Mouse (Mus musculus) hindbrain, embryonic 12.5 days (tissue): ENCODE results near the gene Etnk1. TPM values are rescaled to one million over a fixed set of nuclear protein-coding genes. Genes with fewer than 3 reads are reported as not detected.

Source experiments
- ATAC-seq: fragments of 200-750 bp; cut with Nextera tagmentation; 2 replicates; pipeline ENCODE4 v1.8.0; 2017; ENCODE audit warnings: moderate TSS enrichment; ENCODE audit not compliant: low FRiP score
- H3K27ac ChIP-seq: fragments of 300-500 bp; sonication (generic); 2 replicates; pipeline ENCODE4 v1.5.1; 2016; ENCODE audit warnings: mild to moderate bottlenecking
- H3K27me3 ChIP-seq: fragments of 300-500 bp; sonication (generic); 2 replicates; pipeline ENCODE4 v1.6.1; 2016; ENCODE audit warnings: mild to moderate bottlenecking
- H3K36me3 ChIP-seq: fragments of 300-500 bp; sonication (generic); 2 replicates; pipeline ENCODE4 v1.6.1; 2016; ENCODE audit warnings: mild to moderate bottlenecking
- H3K4me1 ChIP-seq: fragments of 300-500 bp; sonication (generic); 2 replicates; pipeline ENCODE4 v1.6.1; 2016
- H3K4me2 ChIP-seq: fragments of 300-500 bp; sonication (generic); replicated peaks from 2 replicates; pipeline ENCODE4 v1.6.1; 2016; ENCODE audit warnings: mild to moderate bottlenecking
- H3K4me3 ChIP-seq: fragments of 300-500 bp; sonication (generic); 2 replicates; pipeline ENCODE4 v1.5.1; 2016; ENCODE audit warnings: mild to moderate bottlenecking
- H3K9ac ChIP-seq: fragments of 300-500 bp; sonication (generic); 2 replicates; pipeline ENCODE4 v1.6.1; 2016; ENCODE audit warnings: mild to moderate bottlenecking, moderate library complexity
- H3K9me3 ChIP-seq: fragments of 300-500 bp; sonication (generic); replicated peaks from 2 replicates; pipeline ENCODE4 v1.6.1; 2016; ENCODE audit warnings: mild to moderate bottlenecking
- WGBS: fragments of 180-500 bp; shearing (Covaris S2); methylation state at CpG from one replicate; pipeline ENCODE4 v1.1.7; 2016; 5-methylcytosine and 5-hydroxymethylcytosine counted together
- polyA plus RNA-seq: library from polyadenylated mRNA; unstranded; fragments of >200 nt; fragmentation: Nextera tagmentation; extraction: Ambion mirVana; gene quantifications from 2 replicates; pipeline ENCODE4 v1.2.1, GENCODE M21; 2016

Gene Etnk1
- polyA plus RNA-seq, 1 experiment from 2014 or later: 45.9 TPM

- Histone ChIP-seq H3K4me2 (no peak overlapping the region), H3K4me1 (no peaks in the 10 kb centered on the region), H3K9me3 (no peaks in the 10 kb centered on the region), H3K27me3 (no peaks in the 10 kb centered on the region), H3K9ac (no peak overlapping the region), H3K27ac (no peak overlapping the region), H3K4me3 (no peak overlapping the region), H3K36me3 (no peaks in the 10 kb centered on the region)
- WGBS: 89% methylated on average over 11 of the region's 11 CpGs
- ATAC-seq: no peak
These were observed 65.7 kb downstream of the Etnk1 start for GRCm38 (mm10) chr6:143232718-143233117.

GRCm38 (mm10) chr6:143234868-143235267 is 67.8 kb downstream of the Etnk1 start:
- Histone ChIP-seq H3K36me3 (no peaks in the 10 kb centered on the region), H3K27me3 (no peaks in the 10 kb centered on the region), H3K4me3 (no peak overlapping the region), H3K4me1 (no peaks in the 10 kb centered on the region), H3K4me2 (no peak overlapping the region), H3K9ac (no peak overlapping the region), H3K9me3 (no peaks in the 10 kb centered on the region), H3K27ac (no peak overlapping the region)
- WGBS: 82% methylated on average over 8 of the region's 8 CpGs
- ATAC-seq: no peak

GRCm38 (mm10) chr6:143239362-143240074 is 72.5 kb downstream of the Etnk1 start:
- H3K4me1 ChIP-seq: no peaks in the 10 kb centered on the region
- H3K27me3 ChIP-seq: no peaks in the 10 kb centered on the region
- H3K27ac ChIP-seq: no peak overlapping the region
- no peak overlapping the region for H3K4me2 ChIP-seq
- no peaks in the 10 kb centered on the region for H3K9me3 ChIP-seq
- no peak overlapping the region for H3K4me3 ChIP-seq
- H3K9ac ChIP-seq: no peak overlapping the region
- H3K36me3 ChIP-seq: no peaks in the 10 kb centered on the region
- 71% methylated on average over 21 of the region's 21 CpGs for WGBS
- ATAC-seq: no peak

- WGBS: 85% methylated on average over 5 of the region's 5 CpGs
- H3K36me3 ChIP-seq: no peaks in the 10 kb centered on the region
- ATAC-seq: no peak
- H3K4me2 ChIP-seq: no peak overlapping the region
- H3K27ac ChIP-seq: no peak overlapping the region
- no peaks in the 10 kb centered on the region for H3K27me3 ChIP-seq
- H3K9ac ChIP-seq: no peak overlapping the region
- H3K9me3 ChIP-seq: no peaks in the 10 kb centered on the region
- H3K4me3 ChIP-seq: no peak overlapping the region
- no peaks in the 10 kb centered on the region for H3K4me1 ChIP-seq
These were observed 76.2 kb downstream of the Etnk1 start for GRCm38 (mm10) chr6:143243191-143243590.

GRCm38 (mm10) chr6:143257921-143258320 is 90.9 kb downstream of the Etnk1 start:
- ATAC-seq: no peak
- Histone ChIP-seq H3K36me3 (no peaks in the 10 kb centered on the region), H3K27ac (no peak overlapping the region), H3K27me3 (no peaks in the 10 kb centered on the region), H3K4me2 (no peak overlapping the region), H3K4me1 (peaks cover 38% of the 10 kb centered on the region), H3K9ac (no peak overlapping the region), H3K4me3 (no peak overlapping the region), H3K9me3 (no peaks in the 10 kb centered on the region)
- WGBS: 66% methylated on average over 4 of the region's 4 CpGs

GRCm38 (mm10) chr6:143259169-143259629 is 92.2 kb downstream of the Etnk1 start:
- peak; percentile 76 for ATAC-seq
- no peaks in the 10 kb centered on the region for H3K36me3 ChIP-seq
- peak overlapping the region; percentile 35; the same call in 1 of the 2 replicates for H3K27ac ChIP-seq
- H3K4me1 ChIP-seq: peaks cover 38% of the 10 kb centered on the region
- no peak overlapping the region for H3K9ac ChIP-seq
- 27% methylated on average over 17 of the region's 17 CpGs for WGBS
- no peaks in the 10 kb centered on the region for H3K27me3 ChIP-seq
- peak overlapping the region; percentile 42 for H3K4me2 ChIP-seq
- no peak overlapping the region for H3K4me3 ChIP-seq
- no peaks in the 10 kb centered on the region for H3K9me3 ChIP-seq

GRCm38 (mm10) chr6:143259870-143260559 is 93.0 kb downstream of the Etnk1 start:
- peak; percentile 44 for ATAC-seq
- 37% methylated on average over 18 of the region's 18 CpGs for WGBS
- H3K4me3 ChIP-seq: no peak overlapping the region
- no peak overlapping the region for H3K9ac ChIP-seq
- no peaks in the 10 kb centered on the region for H3K27me3 ChIP-seq
- H3K9me3 ChIP-seq: no peaks in the 10 kb centered on the region
- peak overlapping the region; percentile 42 for H3K4me2 ChIP-seq
- peaks cover 38% of the 10 kb centered on the region for H3K4me1 ChIP-seq
- H3K36me3 ChIP-seq: no peaks in the 10 kb centered on the region
- H3K27ac ChIP-seq: peak overlapping the region; percentile 52; the same call in 1 of the 2 replicates

GRCm38 (mm10) chr6:143260560-143261288 is 93.7 kb downstream of the Etnk1 start:
- Histone ChIP-seq H3K4me3 (no peak overlapping the region), H3K4me2 (peak overlapping the region; percentile 42), H3K36me3 (no peaks in the 10 kb centered on the region), H3K4me1 (peaks cover 38% of the 10 kb centered on the region), H3K9me3 (no peaks in the 10 kb centered on the region), H3K27me3 (no peaks in the 10 kb centered on the region), H3K27ac (peak overlapping the region; percentile 35; the same call in 1 of the 2 replicates), H3K9ac (no peak overlapping the region)
- peak; percentile 27 for ATAC-seq
- 35% methylated on average over 14 of the region's 14 CpGs for WGBS

- Histone ChIP-seq H3K4me2 (no peak overlapping the region; the same call in 1 of the 2 replicates), H3K4me3 (no peak overlapping the region), H3K4me1 (peaks cover 38% of the 10 kb centered on the region), H3K27me3 (no peaks in the 10 kb centered on the region), H3K9me3 (no peaks in the 10 kb centered on the region), H3K36me3 (no peaks in the 10 kb centered on the region), H3K9ac (no peak overlapping the region), H3K27ac (peak overlapping the region; percentile 45; the same call in 1 of the 2 replicates)
- ATAC-seq: peak; percentile 23; the same call in 1 of the 2 replicates
- 31% methylated on average over 8 of the region's 8 CpGs for WGBS
These were observed 94.3 kb downstream of the Etnk1 start for GRCm38 (mm10) chr6:143261289-143261665.

- H3K4me1 ChIP-seq: peaks cover 14% of the 10 kb centered on the region
- H3K4me2 ChIP-seq: no peak overlapping the region
- no peak overlapping the region for H3K9ac ChIP-seq
- H3K36me3 ChIP-seq: no peaks in the 10 kb centered on the region
- ATAC-seq: no peak
- H3K27me3 ChIP-seq: no peaks in the 10 kb centered on the region
- H3K27ac ChIP-seq: no peak overlapping the region
- WGBS: 94% methylated on average over 10 of the region's 10 CpGs
- no peak overlapping the region for H3K4me3 ChIP-seq
- no peaks in the 10 kb centered on the region for H3K9me3 ChIP-seq
These were observed 98.5 kb downstream of the Etnk1 start for GRCm38 (mm10) chr6:143265482-143265881.

- no peak overlapping the region for H3K9ac ChIP-seq
- no peaks in the 10 kb centered on the region for H3K4me1 ChIP-seq
- H3K4me2 ChIP-seq: no peak overlapping the region
- no peaks in the 10 kb centered on the region for H3K36me3 ChIP-seq
- 55% methylated on average over 3 of the region's 3 CpGs for WGBS
- no peak overlapping the region for H3K4me3 ChIP-seq
- no peaks in the 10 kb centered on the region for H3K9me3 ChIP-seq
- no peaks in the 10 kb centered on the region for H3K27me3 ChIP-seq
- no peak for ATAC-seq
- no peak overlapping the region for H3K27ac ChIP-seq
These were observed 112.2 kb downstream of the Etnk1 start for GRCm38 (mm10) chr6:143279222-143279621.
